Mouse (Mus musculus) liver, embryonic 11.5 days (tissue): ENCODE results near the gene C2cd6. TPM values are rescaled to one million over a fixed set of nuclear protein-coding genes. Genes with fewer than 3 reads are reported as not detected.

Experiments used
- ATAC-seq: fragments of 200-750 bp; cut with Nextera tagmentation; replicated peaks from 2 replicates; pipeline ENCODE4 v1.8.0; 2017; ENCODE audit warnings: moderate number of reproducible peaks, mild to moderate bottlenecking, moderate TSS enrichment, moderate library complexity; ENCODE audit not compliant: low FRiP score
- DNase-seq: peaks from one replicate; pipeline ENCODE4 v3.0.0-alpha.2; 2017; ENCODE audit warnings: low spot score
- H3K27ac ChIP-seq: fragments of 300-500 bp; sonication (generic); 2 replicates; pipeline ENCODE4 v1.5.1; 2014; ENCODE audit warnings: mild to moderate bottlenecking, low read depth, low read length, control low read depth
- H3K27me3 ChIP-seq: fragments of 300-500 bp; sonication (generic); replicated peaks from 2 replicates; pipeline ENCODE4 v1.6.1; 2014; ENCODE audit warnings: low read length, mixed read lengths; ENCODE audit not compliant: control insufficient read depth, insufficient read depth
- H3K36me3 ChIP-seq: fragments of 300-500 bp; sonication (generic); 2 replicates; pipeline ENCODE4 v1.6.1; 2014; ENCODE audit warnings: mild to moderate bottlenecking, low read length, moderate library complexity, mixed read lengths; ENCODE audit not compliant: control insufficient read depth, insufficient read depth
- H3K4me1 ChIP-seq: fragments of 300-500 bp; sonication (generic); replicated peaks from 2 replicates; pipeline ENCODE4 v1.6.1; 2014; ENCODE audit warnings: low read length, mixed read lengths; ENCODE audit not compliant: control insufficient read depth, insufficient read depth
- H3K4me2 ChIP-seq: fragments of 300-500 bp; sonication (generic); 2 replicates; pipeline ENCODE4 v1.6.1; 2014; ENCODE audit warnings: mild to moderate bottlenecking, control low read depth, moderate library complexity
- H3K4me3 ChIP-seq: fragments of 300-500 bp; sonication (generic); 2 replicates; pipeline ENCODE4 v1.5.1; 2014; ENCODE audit warnings: low read depth, low read length, control low read depth
- H3K9ac ChIP-seq: fragments of 300-500 bp; sonication (generic); 2 replicates; pipeline ENCODE4 v1.6.1; 2014; ENCODE audit warnings: low read depth, low read length, control low read depth
- H3K9me3 ChIP-seq: fragments of 300-500 bp; sonication (generic); 2 replicates; pipeline ENCODE4 v1.6.1; 2016; ENCODE audit warnings: low read length, inconsistent platforms, mixed read lengths; ENCODE audit not compliant: control insufficient read depth
- WGBS: fragments of 180-500 bp; shearing (Covaris S2); extraction: QIAGEN DNeasy Blood & Tissue Kit; methylation state at CpG from one replicate; pipeline ENCODE4 v1.1.7; 2014; 5-methylcytosine and 5-hydroxymethylcytosine counted together
- polyA plus RNA-seq: library from polyadenylated mRNA; unstranded; fragments of >200 nt; fragmentation: Nextera tagmentation; extraction: Ambion mirVana; gene quantifications from 2 replicates; pipeline ENCODE4 v1.2.1, GENCODE M21; 2014

The C2cd6 gene
- polyA plus RNA-seq, 1 experiment from 2014 or later: not detected

DNA sequence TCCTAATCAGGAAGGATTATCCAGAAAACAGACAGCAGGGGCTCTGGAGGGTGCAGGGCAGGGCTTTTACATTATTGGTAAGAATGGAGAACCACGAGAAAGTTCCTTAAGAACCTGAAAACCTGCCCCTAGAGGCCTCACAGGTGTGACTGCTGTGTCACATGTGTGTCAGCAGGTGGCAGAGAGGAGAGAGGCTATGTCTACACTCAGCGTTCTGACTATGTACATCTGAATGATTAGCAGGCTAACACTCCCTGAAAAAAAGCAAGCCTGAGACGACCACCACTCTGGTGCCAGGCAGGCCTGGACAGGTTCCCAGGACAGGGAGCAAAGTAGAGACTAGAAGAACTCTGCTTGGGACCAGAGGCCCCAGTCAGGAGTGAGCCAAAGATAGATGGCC, 23.8 kb downstream of the C2cd6 start:
- Histone ChIP-seq H3K9me3 (no peaks in the 10 kb centered on the region), H3K4me2 (no peak overlapping the region), H3K4me3 (no peak overlapping the region), H3K36me3 (no peaks in the 10 kb centered on the region), H3K9ac (no peak overlapping the region), H3K27ac (no peak overlapping the region), H3K27me3 (no peaks in the 10 kb centered on the region), H3K4me1 (no peaks in the 10 kb centered on the region)
- ATAC-seq: no peak
- 30% methylated on average over 3 of the region's 3 CpGs for WGBS
- no peak for DNase-seq

DNA sequence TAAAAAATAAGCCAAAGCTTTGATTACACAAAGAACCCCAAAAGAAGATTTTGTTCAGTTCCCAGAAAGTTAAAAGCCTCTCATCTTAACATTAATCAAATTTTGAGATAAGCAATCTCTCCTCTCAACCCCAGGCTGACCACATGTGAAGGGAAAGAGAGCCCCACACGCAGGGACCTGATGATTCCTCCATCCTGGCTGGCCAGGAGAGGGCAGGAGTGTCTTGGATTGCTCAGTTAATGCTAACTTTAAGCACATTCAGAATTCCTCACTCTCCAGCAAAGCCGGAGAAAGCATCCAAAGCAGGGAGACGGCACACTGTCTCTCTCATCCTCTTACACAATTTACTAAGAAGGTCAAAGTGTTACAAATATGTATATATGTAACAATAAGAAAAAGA, 26.7 kb downstream of the C2cd6 start:
- H3K9ac ChIP-seq: no peak overlapping the region
- WGBS: 26% methylated on average over 3 of the region's 3 CpGs
- H3K4me3 ChIP-seq: no peak overlapping the region
- DNase-seq (no peak), ATAC-seq (no peak)
- no peaks in the 10 kb centered on the region for H3K4me1 ChIP-seq
- H3K9me3 ChIP-seq: no peaks in the 10 kb centered on the region
- no peaks in the 10 kb centered on the region for H3K36me3 ChIP-seq
- no peak overlapping the region for H3K4me2 ChIP-seq
- no peaks in the 10 kb centered on the region for H3K27me3 ChIP-seq
- H3K27ac ChIP-seq: no peak overlapping the region

DNA sequence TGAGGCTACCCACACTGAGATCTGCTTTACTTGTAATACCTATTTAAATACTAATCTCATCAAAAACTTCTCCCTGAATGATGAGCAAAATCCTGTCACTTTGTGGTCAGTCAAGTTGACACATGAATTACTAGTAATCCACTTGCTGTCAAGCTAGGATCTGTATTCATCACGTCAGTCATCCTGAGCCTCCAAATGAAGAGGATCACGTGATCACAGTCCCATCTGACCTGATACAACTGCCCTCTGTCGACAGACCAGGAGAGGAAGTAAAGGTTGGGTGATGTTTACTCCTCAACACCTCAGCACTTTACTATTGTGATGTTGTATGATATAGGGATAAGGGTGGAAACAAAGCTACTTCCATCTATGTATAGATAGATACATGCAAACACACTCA, 31.0 kb downstream of the C2cd6 start:
- Histone ChIP-seq H3K9ac (no peak overlapping the region), H3K4me2 (no peak overlapping the region), H3K27ac (no peak overlapping the region), H3K4me3 (no peak overlapping the region), H3K4me1 (no peaks in the 10 kb centered on the region), H3K9me3 (no peaks in the 10 kb centered on the region), H3K27me3 (no peaks in the 10 kb centered on the region), H3K36me3 (no peaks in the 10 kb centered on the region)
- DNase-seq (no peak), ATAC-seq (no peak)
- 56% methylated on average over 3 of the region's 3 CpGs for WGBS

DNA sequence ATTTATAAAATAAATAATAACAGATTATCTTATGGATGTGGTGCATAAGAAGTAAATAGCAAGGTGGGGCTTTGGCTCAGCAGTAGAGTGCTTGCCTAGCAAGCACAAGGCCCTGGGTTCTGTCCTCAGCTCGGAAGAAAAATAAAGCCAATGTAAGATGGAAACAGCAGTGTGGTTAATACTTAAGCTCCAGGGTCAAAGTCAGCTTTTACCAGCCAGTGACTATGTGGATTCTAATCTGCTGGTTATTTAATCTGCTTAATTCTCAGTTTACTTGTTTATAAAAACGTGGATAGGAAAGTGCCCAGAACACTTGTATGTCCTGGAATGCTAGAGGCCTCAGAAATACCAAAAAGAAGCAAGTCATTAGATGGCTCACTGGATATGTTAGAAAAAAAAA, 37.7 kb downstream of the C2cd6 start:
- WGBS: 65% methylated on average over 2 of the region's 2 CpGs
- H3K27me3 ChIP-seq: no peaks in the 10 kb centered on the region

DNA sequence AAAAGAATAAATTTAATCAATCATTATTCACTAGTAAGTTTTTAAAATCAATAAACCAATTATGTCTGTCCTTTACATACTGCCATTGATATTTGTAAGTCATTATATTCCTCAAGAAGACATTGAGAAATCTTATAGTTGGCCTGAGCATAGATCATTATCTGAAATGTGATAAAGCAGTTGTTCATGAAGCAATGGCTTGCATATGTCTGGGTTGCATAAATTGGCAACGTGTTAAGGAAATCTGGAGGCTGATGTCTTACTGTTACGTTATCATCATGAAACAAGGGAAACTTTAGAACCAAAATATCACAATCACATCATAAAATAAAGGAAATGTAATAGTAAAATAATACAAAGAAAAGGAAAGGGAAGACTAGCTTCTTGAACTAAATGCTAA, 43.4 kb downstream of the C2cd6 start:
- H3K9me3 ChIP-seq: no peaks in the 10 kb centered on the region
- H3K27me3 ChIP-seq: no peaks in the 10 kb centered on the region
- H3K4me1 ChIP-seq: no peaks in the 10 kb centered on the region
- no peak overlapping the region for H3K4me3 ChIP-seq
- no peak overlapping the region for H3K4me2 ChIP-seq
- ATAC-seq (no peak), DNase-seq (no peak)
- H3K27ac ChIP-seq: no peak overlapping the region
- H3K36me3 ChIP-seq: no peaks in the 10 kb centered on the region
- no peak overlapping the region for H3K9ac ChIP-seq
- WGBS: 59% methylated on average over 2 of the region's 2 CpGs

More for the DNA sequence above, 37.7 kb downstream of the C2cd6 start:
- DNase-seq (no peak), ATAC-seq (no peak)
- Histone ChIP-seq H3K36me3 (no peaks in the 10 kb centered on the region), H3K9me3 (no peaks in the 10 kb centered on the region), H3K4me2 (no peak overlapping the region), H3K4me3 (no peak overlapping the region), H3K9ac (no peak overlapping the region), H3K27ac (no peak overlapping the region), H3K4me1 (no peaks in the 10 kb centered on the region)

DNA sequence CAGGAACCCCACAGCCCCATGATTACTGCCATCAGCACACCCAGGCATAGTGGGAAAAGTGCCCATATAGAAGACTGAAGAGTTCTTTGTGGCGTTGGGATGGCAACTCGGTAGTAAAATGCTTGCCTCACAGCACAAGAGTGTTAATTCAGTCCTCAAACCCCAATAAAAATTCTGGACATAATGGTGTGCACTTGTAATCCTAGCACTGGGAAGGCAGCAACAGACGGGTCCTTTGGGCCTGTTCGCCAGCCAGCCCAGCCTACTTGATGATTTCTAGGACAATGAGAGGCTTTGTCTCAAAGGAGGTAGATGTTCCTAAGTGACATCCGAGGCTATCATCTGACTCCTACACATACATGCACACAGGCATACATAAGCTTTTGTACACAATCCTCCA, 57.0 kb downstream of the C2cd6 start:
- 83% methylated on average over 5 of the region's 5 CpGs for WGBS
- H3K27ac ChIP-seq: no peak overlapping the region
- H3K9me3 ChIP-seq: no peaks in the 10 kb centered on the region
- ATAC-seq (no peak), DNase-seq (no peak)
- H3K4me2 ChIP-seq: no peak overlapping the region
- H3K4me3 ChIP-seq: no peak overlapping the region
- no peaks in the 10 kb centered on the region for H3K27me3 ChIP-seq
- no peaks in the 10 kb centered on the region for H3K36me3 ChIP-seq
- H3K4me1 ChIP-seq: no peaks in the 10 kb centered on the region
- no peak overlapping the region for H3K9ac ChIP-seq

DNA sequence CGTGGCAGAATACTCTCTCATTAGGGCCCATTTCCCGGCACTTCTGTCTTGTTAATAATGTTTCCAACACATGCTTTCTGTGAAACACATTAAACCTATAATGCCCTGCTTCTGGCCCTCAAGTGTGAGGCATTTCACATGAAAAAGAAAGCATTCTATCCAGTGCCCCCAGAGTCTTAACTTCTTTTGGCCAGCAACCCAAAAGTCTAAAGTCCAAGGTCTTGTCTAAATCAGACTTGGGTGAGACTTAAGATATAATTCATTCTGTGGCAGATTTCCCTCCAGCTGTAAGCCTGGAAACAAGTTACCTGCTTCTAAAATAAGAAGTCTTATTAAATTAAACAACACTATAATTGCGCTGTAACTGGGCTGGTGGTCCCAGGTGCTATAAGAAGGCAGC, 73.1 kb downstream of the C2cd6 start:
- ATAC-seq (no peak), DNase-seq (no peak)
- H3K27me3 ChIP-seq: no peaks in the 10 kb centered on the region
- H3K27ac ChIP-seq: no peak overlapping the region
- no peaks in the 10 kb centered on the region for H3K4me1 ChIP-seq
- no peaks in the 10 kb centered on the region for H3K36me3 ChIP-seq
- H3K4me3 ChIP-seq: no peak overlapping the region
- H3K9ac ChIP-seq: no peak overlapping the region
- H3K4me2 ChIP-seq: no peak overlapping the region
- 74% methylated on average over 3 of the region's 3 CpGs for WGBS
- H3K9me3 ChIP-seq: no peaks in the 10 kb centered on the region

DNA sequence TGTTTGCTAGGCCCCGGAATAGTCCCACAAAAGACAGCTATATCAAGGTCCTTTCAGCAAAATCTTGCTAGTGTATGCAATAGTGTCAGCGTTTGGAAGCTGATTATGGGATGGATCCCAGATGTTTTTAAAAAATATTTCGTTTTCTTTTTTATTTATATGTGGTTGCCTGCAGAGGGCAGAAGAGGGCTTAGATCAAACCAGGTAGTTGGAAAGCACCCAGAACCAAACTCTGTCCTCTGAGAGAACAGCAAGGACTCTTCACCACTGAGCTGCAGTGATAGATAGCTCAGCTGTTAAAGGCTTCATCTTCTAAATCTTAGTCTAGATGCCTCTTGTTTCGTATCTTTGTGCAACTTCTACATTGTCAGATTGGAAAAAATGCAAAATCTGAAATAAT, 85.5 kb downstream of the C2cd6 start:
- Histone ChIP-seq H3K27ac (no peak overlapping the region), H3K4me3 (no peak overlapping the region), H3K4me2 (no peak overlapping the region), H3K9me3 (no peaks in the 10 kb centered on the region), H3K36me3 (no peaks in the 10 kb centered on the region), H3K4me1 (no peaks in the 10 kb centered on the region), H3K9ac (no peak overlapping the region), H3K27me3 (no peaks in the 10 kb centered on the region)
- no peak for ATAC-seq
- 41% methylated on average over 4 of the region's 4 CpGs for whole genome bisulfite sequencing
- no peak for DNase-seq
